Mouse (Mus musculus): ENCODE measurements around the gene Lama5. TPM values are rescaled to one million over a fixed set of nuclear protein-coding genes. Genes with fewer than 3 reads are reported as not detected.

The Lama5 gene
- polyA plus RNA-seq, 1 experiment from 2014 or later = 28.2 TPM

GRCm38 (mm10) chr2:180243108-180243507 is 17.4 kb upstream of the Lama5 start:
- no peak for ATAC-seq (ENCODE audit: low read depth)
- H3K27ac ChIP-seq (replicated peaks; ENCODE audit: low read depth, low read length) = no peak overlapping the region

GRCm38 (mm10) chr2:180238591-180238990 is 12.9 kb upstream of the Lama5 start:
- 63% methylated on average over 5 of the region's 5 CpGs for WGBS
- ATAC-seq (ENCODE audit: low read depth) (no peak), DNase-seq (ENCODE audit: low spot score) (no peak)
- no peak overlapping the region for H3K4me2 ChIP-seq (ENCODE audit: low read depth, low read length)
- H3K36me3 ChIP-seq (ENCODE audit: control insufficient read depth, insufficient read depth, low read length) = no peaks in the 10 kb centered on the region
- peaks cover 17% of the 10 kb centered on the region for H3K4me1 ChIP-seq (ENCODE audit: control insufficient read depth, insufficient read depth, low read length)
- no peak overlapping the region for H3K9ac ChIP-seq (ENCODE audit: low read depth, low read length)
- no peak overlapping the region for H3K27ac ChIP-seq (replicated peaks; ENCODE audit: low read depth, low read length)
- no peaks in the 10 kb centered on the region for H3K9me3 ChIP-seq (ENCODE audit: control insufficient read depth, low read length)
- no peak overlapping the region for H3K4me3 ChIP-seq (ENCODE audit: low read depth, low read length)
- H3K27me3 ChIP-seq (replicated peaks; ENCODE audit: control insufficient read depth, insufficient read depth, low read length) = no peaks in the 10 kb centered on the region

More at GRCm38 (mm10) chr2:180243108-180243507, 17.4 kb upstream of the Lama5 start:
- Histone ChIP-seq H3K4me2 (ENCODE audit: low read depth, low read length) (no peak overlapping the region), H3K27me3 (replicated peaks; ENCODE audit: control insufficient read depth, insufficient read depth, low read length) (no peaks in the 10 kb centered on the region), H3K9ac (ENCODE audit: low read depth, low read length) (no peak overlapping the region), H3K9me3 (ENCODE audit: control insufficient read depth, low read length) (no peaks in the 10 kb centered on the region), H3K4me1 (ENCODE audit: control insufficient read depth, insufficient read depth, low read length) (no peaks in the 10 kb centered on the region), H3K36me3 (ENCODE audit: control insufficient read depth, insufficient read depth, low read length) (no peaks in the 10 kb centered on the region), H3K4me3 (ENCODE audit: low read depth, low read length) (no peak overlapping the region)
- WGBS = 87% methylated on average over 4 of the region's 4 CpGs
- no peak for DNase-seq (ENCODE audit: low spot score)

- no peaks in the 10 kb centered on the region for H3K9me3 ChIP-seq (ENCODE audit: control insufficient read depth, low read length)
- H3K9ac ChIP-seq (ENCODE audit: low read depth, low read length) = no peak overlapping the region
- H3K4me3 ChIP-seq (ENCODE audit: low read depth, low read length) = no peak overlapping the region
- peaks cover 17% of the 10 kb centered on the region for H3K4me1 ChIP-seq (ENCODE audit: control insufficient read depth, insufficient read depth, low read length)
- no peak overlapping the region for H3K4me2 ChIP-seq (ENCODE audit: low read depth, low read length)
- ATAC-seq (ENCODE audit: low read depth) (no peak), DNase-seq (ENCODE audit: low spot score) (no peak)
- no peaks in the 10 kb centered on the region for H3K36me3 ChIP-seq (ENCODE audit: control insufficient read depth, insufficient read depth, low read length)
- no peak overlapping the region for H3K27ac ChIP-seq (replicated peaks; ENCODE audit: low read depth, low read length)
- WGBS = 91% methylated on average over 7 of the region's 7 CpGs
- H3K27me3 ChIP-seq (replicated peaks; ENCODE audit: control insufficient read depth, insufficient read depth, low read length) = no peaks in the 10 kb centered on the region
These were observed 12.1 kb upstream of the Lama5 start for GRCm38 (mm10) chr2:180237601-180238345.

- Histone ChIP-seq H3K36me3 (ENCODE audit: control insufficient read depth, insufficient read depth, low read length) (no peaks in the 10 kb centered on the region), H3K4me2 (ENCODE audit: low read depth, low read length) (no peak overlapping the region), H3K4me1 (ENCODE audit: control insufficient read depth, insufficient read depth, low read length) (peaks cover 17% of the 10 kb centered on the region), H3K9me3 (ENCODE audit: control insufficient read depth, low read length) (no peaks in the 10 kb centered on the region), H3K27me3 (replicated peaks; ENCODE audit: control insufficient read depth, insufficient read depth, low read length) (no peaks in the 10 kb centered on the region), H3K4me3 (ENCODE audit: low read depth, low read length) (no peak overlapping the region), H3K27ac (replicated peaks; ENCODE audit: low read depth, low read length) (no peak overlapping the region), H3K9ac (ENCODE audit: low read depth, low read length) (no peak overlapping the region)
- ATAC-seq (ENCODE audit: low read depth) = no peak
- WGBS = 83% methylated on average over 3 of the region's 3 CpGs
- DNase-seq (ENCODE audit: low spot score) = no peak
These were observed 11.3 kb upstream of the Lama5 start for GRCm38 (mm10) chr2:180236930-180237329.

- Histone ChIP-seq H3K27ac (replicated peaks; ENCODE audit: low read depth, low read length) (peak overlapping the region; percentile 74; the same call in 1 of the 2 replicates), H3K36me3 (ENCODE audit: control insufficient read depth, insufficient read depth, low read length) (no peaks in the 10 kb centered on the region), H3K4me1 (ENCODE audit: control insufficient read depth, insufficient read depth, low read length) (peaks cover 17% of the 10 kb centered on the region), H3K9ac (ENCODE audit: low read depth, low read length) (no peak overlapping the region), H3K4me3 (ENCODE audit: low read depth, low read length) (no peak overlapping the region), H3K4me2 (ENCODE audit: low read depth, low read length) (no peak overlapping the region), H3K27me3 (replicated peaks; ENCODE audit: control insufficient read depth, insufficient read depth, low read length) (no peaks in the 10 kb centered on the region), H3K9me3 (ENCODE audit: control insufficient read depth, low read length) (no peaks in the 10 kb centered on the region)
- DNase-seq (ENCODE audit: low spot score) (peak; percentile 72), ATAC-seq (ENCODE audit: low read depth) (0 out of 2 replicates have a peak, but pooled peaks have one; percentile 45)
- WGBS = 44% methylated on average over 2 of the region's 3 CpGs
These were observed 10.8 kb upstream of the Lama5 start for GRCm38 (mm10) chr2:180236500-180236899.

GRCm38 (mm10) chr2:180235788-180236187 is 10.1 kb upstream of the Lama5 start:
- no peaks in the 10 kb centered on the region for H3K36me3 ChIP-seq (ENCODE audit: control insufficient read depth, insufficient read depth, low read length)
- peak overlapping the region; percentile 74; the same call in 1 of the 2 replicates for H3K27ac ChIP-seq (replicated peaks; ENCODE audit: low read depth, low read length)
- DNase-seq (ENCODE audit: low spot score) (no peak), ATAC-seq (ENCODE audit: low read depth) (no peak)
- H3K4me3 ChIP-seq (ENCODE audit: low read depth, low read length) = no peak overlapping the region
- H3K27me3 ChIP-seq (replicated peaks; ENCODE audit: control insufficient read depth, insufficient read depth, low read length) = no peaks in the 10 kb centered on the region
- no peak overlapping the region for H3K4me2 ChIP-seq (ENCODE audit: low read depth, low read length)
- peaks cover 17% of the 10 kb centered on the region for H3K4me1 ChIP-seq (ENCODE audit: control insufficient read depth, insufficient read depth, low read length)
- no peaks in the 10 kb centered on the region for H3K9me3 ChIP-seq (ENCODE audit: control insufficient read depth, low read length)
- no peak overlapping the region for H3K9ac ChIP-seq (ENCODE audit: low read depth, low read length)
- WGBS = 79% methylated on average over 4 of the region's 4 CpGs

GRCm38 (mm10) chr2:180234980-180235379 is 9.3 kb upstream of the Lama5 start:
- Histone ChIP-seq H3K9me3 (ENCODE audit: control insufficient read depth, low read length) (no peaks in the 10 kb centered on the region), H3K27ac (replicated peaks; ENCODE audit: low read depth, low read length) (peak overlapping the region; percentile 74), H3K4me1 (ENCODE audit: control insufficient read depth, insufficient read depth, low read length) (peaks cover 17% of the 10 kb centered on the region), H3K4me2 (ENCODE audit: low read depth, low read length) (peak overlapping the region; percentile 15; the same call in 1 of the 2 replicates), H3K9ac (ENCODE audit: low read depth, low read length) (peak overlapping the region; percentile 19; the same call in 1 of the 2 replicates), H3K4me3 (ENCODE audit: low read depth, low read length) (no peak overlapping the region), H3K36me3 (ENCODE audit: control insufficient read depth, insufficient read depth, low read length) (no peaks in the 10 kb centered on the region), H3K27me3 (replicated peaks; ENCODE audit: control insufficient read depth, insufficient read depth, low read length) (no peaks in the 10 kb centered on the region)
- DNase-seq (ENCODE audit: low spot score) (no peak), ATAC-seq (ENCODE audit: low read depth) (peak; percentile 83)
- 42% methylated on average over 6 of the region's 6 CpGs for WGBS

GRCm38 (mm10) chr2:180234353-180234752 is 8.7 kb upstream of the Lama5 start:
- H3K27ac ChIP-seq (replicated peaks; ENCODE audit: low read depth, low read length) = peak overlapping the region; percentile 74
- no peak for ATAC-seq (ENCODE audit: low read depth)
- no peaks in the 10 kb centered on the region for H3K27me3 ChIP-seq (replicated peaks; ENCODE audit: control insufficient read depth, insufficient read depth, low read length)
- H3K4me2 ChIP-seq (ENCODE audit: low read depth, low read length) = 0 out of 2 replicates have a peak overlapping the region, but pooled peaks have one; percentile 15
- no peak overlapping the region for H3K4me3 ChIP-seq (ENCODE audit: low read depth, low read length)
- H3K9ac ChIP-seq (ENCODE audit: low read depth, low read length) = no peak overlapping the region
- DNase-seq (ENCODE audit: low spot score) = no peak
- H3K9me3 ChIP-seq (ENCODE audit: control insufficient read depth, low read length) = no peaks in the 10 kb centered on the region
- WGBS = 84% methylated on average over 8 of the region's 8 CpGs
- peaks cover 17% of the 10 kb centered on the region for H3K4me1 ChIP-seq (ENCODE audit: control insufficient read depth, insufficient read depth, low read length)
- H3K36me3 ChIP-seq (ENCODE audit: control insufficient read depth, insufficient read depth, low read length) = no peaks in the 10 kb centered on the region
